ENCODE assay signal across 8 mouse cellular contexts in genomic region chr8:123653308-123653993, GRCm38 (mm10). TPM values are rescaled to one million over a fixed set of nuclear protein-coding genes. Genes with fewer than 3 reads are reported as not detected.
A peak's percentile ranks its signal among the peaks of the same experiment; 100 is the strongest.
DNase-seq lines count a peak whose midpoint lies in the region; ATAC-seq and TF ChIP-seq lines count a peak whose summit lies in the region.

Rhou (plus strand) TSS chr8:123653929.

- peak within 1 kb of the TSS; percentile 92 for H3K27ac ChIP-seq in hindbrain, postnatal 0 days

- WGBS in hindbrain, postnatal 0 days = 7% methylated on average over 39 of the region's 58 CpGs

- peak within 1 kb of the TSS; percentile 84 for H3K9ac ChIP-seq in hindbrain, postnatal 0 days (replicated peaks; ENCODE audit: low read length)

- H3K4me2 ChIP-seq in hindbrain, postnatal 0 days (ENCODE audit: low read depth, low read length) = peak within 1 kb of the TSS; percentile 65

- H3K4me1 ChIP-seq in hindbrain, postnatal 0 days (ENCODE audit: insufficient read depth, low read length) = peaks cover 7% of the 10 kb centered on the region; the same call in 1 of the 2 replicates
- H3K4me1 ChIP-seq in megakaryocyte, embryonic 14.5 days = peaks cover 14% of the 10 kb centered on the region

- peak; percentile 72 for TF ChIP-seq CTCF in hindbrain, postnatal 0 days (IDR thresholded peaks at IDR 0.05; ENCODE audit: low read depth)

- DNase-seq in WW6 (ENCODE audit: low read depth, low spot score) = peak; percentile 77
- DNase-seq in cerebellum, postnatal 36 days = peak; percentile 93 to 96
- peak; percentile 80 to 86 for DNase-seq in gastrocnemius, adult 8-10 months (ENCODE audit: low spot score in 2 of 2)
- DNase-seq in hindbrain, postnatal 0 days (ENCODE audit: low spot score) = peak; percentile 97
- peak; percentile 87 to 91 for DNase-seq in left cerebral cortex, adult 8-10 months (ENCODE audit: low spot score in 2 of 2)
- peak; percentile 95 to 96 for DNase-seq in right cerebral cortex, postnatal 10 days (ENCODE audit: low spot score in 2 of 2)
- DNase-seq in urinary bladder, postnatal 14 days (ENCODE audit: low spot score) = peak; percentile 97

- H3K27me3 ChIP-seq in hindbrain, postnatal 0 days (ENCODE audit: insufficient read depth, low read length) = no peaks in the 10 kb centered on the region
- peaks cover 86% of the 10 kb centered on the region for H3K27me3 ChIP-seq in megakaryocyte, embryonic 14.5 days (replicated peaks)

- peak within 1 kb of the TSS; percentile 78 for H3K4me3 ChIP-seq in hindbrain, postnatal 0 days (ENCODE audit: low read length)
- H3K4me3 ChIP-seq in megakaryocyte, embryonic 14.5 days (replicated peaks) = peak within 1 kb of the TSS; percentile 91

- no peaks in the 10 kb centered on the region for H3K9me3 ChIP-seq in hindbrain, postnatal 0 days (ENCODE audit: low read length)
- H3K9me3 ChIP-seq in megakaryocyte, embryonic 14.5 days = peaks cover 14% of the 10 kb centered on the region

- ATAC-seq in hindbrain, postnatal 0 days = peak; percentile 93

- H3K36me3 ChIP-seq in hindbrain, postnatal 0 days (ENCODE audit: insufficient read depth, low read length) = peaks cover 7% of the 10 kb centered on the region; the same call in 1 of the 2 replicates
- H3K36me3 ChIP-seq in megakaryocyte, embryonic 14.5 days (replicated peaks; ENCODE audit: low read length) = no peaks in the 10 kb centered on the region

RNA-seq across cellular contexts. Expression of gene Rhou, which starts in this region (rescaled TPM):
- 10 to 100 TPM; 17.9 to 29.8 (median 26.8) TPM for total RNA-seq in gastrocnemius, adult 8-10 months (2022)
- 22.1 and 25.2 TPM in 2 replicates for total RNA-seq in hindbrain, postnatal 0 days (2014; rRNA removed)
- 7.8 and 7.9 TPM in 2 replicates for polyA plus RNA-seq in hindbrain, postnatal 0 days (2015; fragmentation: Nextera tagmentation; extraction: Ambion mirVana)
- 10 to 100 TPM; 46.1 to 56.0 (median 49.3) TPM for total RNA-seq in left cerebral cortex, adult 8-10 months (2022)
- 0.11 TPM in 1 of 2 replicates, not detected in the other for polyA plus RNA-seq in megakaryocyte, embryonic 14.5 days (2012; ENCODE audit: insufficient read depth, low replicate concordance)

Comparison
In these comparisons a context has a peak if more than half of its experiments do, and no peak if none do; other contexts are left out.
1. Peak in every context shown above with its lines: DNase-seq, ATAC-seq, H3K4me3 ChIP-seq and H3K27ac ChIP-seq.